In genomic region chr12:34677110-34677509, GRCm38 (mm10) we compare ENCODE assay signal across 16 mouse cellular contexts.
"Had no signal": no experiment of that assay in that cellular context is flagged by ENCODE, and none has a peak within 500 bp of the region (broad histone marks: within the 10 kb centered on the region; RNA-seq: fewer than 3 reads in every experiment).

No protein-coding gene starts in this region.

- H3K4me3 ChIP-seq: neural tube, embryonic 13.5 days; neural tube, embryonic 15.5 days; stomach, embryonic 15.5 days had no signal

- DNase-seq: retina, postnatal 1 day; right cerebral cortex, adult 18-20 months; right cerebral cortex, postnatal 14 days; right cerebral cortex, postnatal 25 days; right cerebral cortex, postnatal 4 days; spleen, adult 18-20 months; thymus, adult 18-20 months; thymus, adult 2 months; thymus, postnatal 14 days; thymus, postnatal 25 days; thymus, postnatal 36 days; thymus, postnatal 4 days had no signal

- H3K27ac ChIP-seq: neural tube, embryonic 13.5 days; neural tube, embryonic 15.5 days; stomach, embryonic 15.5 days; stomach, postnatal 0 days had no signal
